Mouse (Mus musculus) G1E-ER4 (cell line): ENCODE measurements around the gene Traf2. TPM values are rescaled to one million over a fixed set of nuclear protein-coding genes. Genes with fewer than 3 reads are reported as not detected.

Experiments
- GATA1 ChIP-seq: IDR thresholded peaks from one replicate; pipeline ENCODE4 v1.8.0; 2012; ENCODE audit warnings: low read length, inconsistent platforms
- polyA plus RNA-seq: library from polyadenylated mRNA; stranded (reverse); fragments of >175 nt; gene quantifications from 2 replicates; pipeline ENCODE4 v1.2.3, GENCODE M21; 2012

The Traf2 gene
- polyA plus RNA-seq, 1 experiment, result 5.5 TPM

DNA sequence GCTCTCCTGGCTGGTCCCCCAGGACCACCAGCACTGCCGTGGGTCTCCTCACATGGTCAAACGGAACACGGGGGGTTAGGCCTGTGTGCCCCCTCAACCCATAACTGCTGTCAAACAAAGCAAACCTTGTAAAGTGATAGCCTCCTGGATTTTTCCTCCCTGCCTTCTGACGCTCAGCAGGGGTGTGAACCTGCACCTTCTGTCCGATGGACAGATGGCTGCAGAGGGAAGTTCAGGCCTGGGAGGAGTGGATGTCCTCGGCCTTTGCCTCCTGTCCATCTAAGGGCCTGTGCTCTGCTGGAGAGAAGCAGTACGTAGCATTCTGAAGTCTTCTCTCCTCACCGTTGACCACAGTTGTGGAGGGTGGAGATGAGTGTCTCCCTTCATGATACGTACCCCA, 15.2 kb upstream of the Traf2 start:
- TF ChIP-seq GATA1, result no peak

GRCm38 (mm10) chr2:25560551-25560950, 13.8 kb upstream of the Traf2 start:
- TF ChIP-seq GATA1, result no peak

DNA sequence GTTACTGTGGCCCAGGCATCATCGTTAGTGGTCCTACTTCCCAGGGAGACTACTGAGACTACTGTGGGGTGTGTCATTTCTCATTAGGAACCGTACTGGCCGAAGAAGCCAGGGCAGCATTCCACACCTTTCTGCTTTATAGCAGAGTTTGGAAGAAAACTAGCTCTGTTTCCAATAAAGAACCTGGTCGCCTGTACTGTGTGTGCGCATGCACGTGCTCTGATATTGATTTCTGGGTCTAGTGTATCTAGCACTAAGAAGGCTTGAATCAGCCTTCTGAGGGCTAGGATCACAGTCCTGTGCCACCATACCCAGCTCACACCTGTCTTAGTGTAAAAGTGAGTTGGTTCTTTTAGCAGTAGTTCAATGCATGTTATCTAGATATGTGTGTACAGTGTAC, 12.0 kb upstream of the Traf2 start:
- TF ChIP-seq GATA1, result no peak

DNA sequence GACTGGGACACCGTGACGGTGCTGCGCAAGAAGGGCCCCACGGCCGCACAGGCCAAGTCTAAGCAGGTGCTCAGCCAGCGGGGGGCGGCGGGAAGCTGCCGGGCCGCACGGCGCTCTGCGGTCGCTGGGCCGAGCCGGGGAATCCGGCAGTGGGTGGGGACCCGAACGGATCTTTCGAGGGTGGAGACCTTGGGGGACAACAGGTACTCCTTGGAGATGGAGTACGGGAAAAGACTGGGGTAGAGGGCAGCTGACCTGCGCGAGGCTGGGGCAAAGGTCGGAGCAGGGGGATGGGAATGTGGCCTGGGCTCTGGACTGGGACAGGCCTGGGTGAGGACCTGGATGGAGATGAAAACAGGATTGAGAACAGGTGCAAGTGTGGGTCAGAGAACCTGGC, 11.2 kb upstream of the Traf2 start:
- no peak for TF ChIP-seq GATA1

GRCm38 (mm10) chr2:25557221-25557963, 10.7 kb upstream of the Traf2 start, which contains the start of gene Edf1:
Gene Edf1 (plus strand): TSS chr2:25557847.
- no peak for TF ChIP-seq GATA1

DNA sequence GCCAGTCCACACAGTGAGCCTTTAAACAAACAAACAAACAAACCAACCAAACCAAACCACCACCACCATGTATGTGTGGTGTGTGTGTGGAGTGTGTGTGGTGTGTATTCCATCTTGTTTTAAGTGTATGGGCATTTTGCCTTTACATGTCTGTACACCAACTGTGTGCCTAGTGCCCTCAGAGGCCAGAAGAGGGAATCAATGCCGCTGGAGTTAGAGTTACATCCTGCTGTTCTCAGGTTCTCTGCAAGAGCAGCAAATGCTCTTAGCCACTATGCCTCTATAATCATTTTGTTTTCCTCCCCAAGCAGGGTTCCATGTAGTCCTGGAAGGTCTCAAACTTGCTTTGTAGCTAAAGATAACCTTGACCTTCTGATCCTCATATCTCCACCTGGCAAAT, 9.6 kb upstream of the Traf2 start:
- no peak for TF ChIP-seq GATA1

- no peak for TF ChIP-seq GATA1
These were observed 4.4 kb upstream of the Traf2 start for GRCm38 (mm10) chr2:25551186-25551585.

DNA sequence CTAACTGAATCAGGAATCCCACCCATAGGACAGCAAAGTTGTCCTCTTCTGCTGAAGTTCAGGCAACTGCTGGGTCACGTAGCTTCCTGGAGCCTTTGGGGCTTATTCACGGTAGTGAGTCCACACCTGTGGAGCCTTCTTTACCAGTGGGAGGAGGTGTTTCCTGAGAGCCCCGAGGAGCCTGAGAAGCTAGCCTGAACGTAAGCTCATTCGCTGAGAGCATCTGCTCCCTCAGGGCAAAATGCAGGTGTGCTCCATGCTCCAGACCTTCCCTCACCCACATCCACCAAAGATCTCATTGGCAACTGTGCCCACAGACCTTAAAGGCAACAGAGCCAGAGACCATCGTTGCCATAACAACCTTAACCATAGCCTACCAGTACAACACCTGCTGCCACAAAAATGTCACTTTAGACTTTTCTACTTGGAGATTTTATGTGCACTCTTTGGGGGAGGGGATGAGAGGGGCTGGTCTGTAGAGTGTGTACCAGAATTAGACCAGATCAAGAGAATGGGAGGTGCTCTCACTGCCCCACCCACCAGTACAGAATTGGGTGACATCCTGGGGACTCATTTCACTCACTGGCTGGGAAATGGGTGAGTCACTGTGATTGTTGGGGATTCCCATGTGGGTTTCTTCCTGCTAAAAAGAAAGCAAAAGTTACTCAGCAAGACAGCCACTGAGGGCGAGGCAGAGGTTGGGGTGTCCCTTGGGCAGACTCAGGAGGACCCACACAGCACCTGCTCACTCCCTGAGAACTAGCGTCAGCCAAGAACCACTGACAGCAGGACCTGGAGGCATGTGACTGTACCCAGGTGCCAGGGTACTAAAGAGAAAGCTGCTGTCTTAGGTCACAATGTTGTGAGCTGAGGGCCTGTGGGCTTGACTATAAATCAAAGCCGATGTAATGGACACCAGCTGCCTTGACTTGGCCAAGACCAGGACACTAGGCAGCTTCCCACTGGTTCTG, 2.6 kb upstream of the Traf2 start:
- TF ChIP-seq GATA1, result no peak

- TF ChIP-seq GATA1, result no peak
These were observed 537 bp downstream of the Traf2 start for GRCm38 (mm10) chr2:25545996-25546810.

GRCm38 (mm10) chr2:25541644-25542367, 4.9 kb downstream of the Traf2 start:
- TF ChIP-seq GATA1, result no peak

DNA sequence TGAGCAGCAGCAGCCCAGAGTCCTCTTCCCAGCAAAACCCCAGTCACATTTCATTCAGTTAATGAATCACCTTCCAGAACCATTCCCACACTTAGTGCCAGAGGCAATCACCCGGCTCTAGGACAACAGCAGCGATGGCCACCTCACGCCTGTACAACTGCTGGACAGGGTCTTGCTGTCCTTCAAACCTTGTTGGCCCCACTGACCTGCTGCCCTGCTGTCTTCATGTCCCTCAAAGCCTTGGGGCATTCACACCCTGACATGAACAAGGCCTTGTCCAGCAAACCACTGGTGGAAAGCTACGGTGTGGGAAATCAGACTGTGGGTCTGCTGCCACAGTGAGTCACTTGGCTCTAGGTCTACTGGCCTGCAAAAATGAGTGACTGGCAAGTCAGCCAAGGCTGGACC, 6.2 kb downstream of the Traf2 start:
- no peak for TF ChIP-seq GATA1

GRCm38 (mm10) chr2:25536531-25536930, 10.2 kb downstream of the Traf2 start:
- no peak for TF ChIP-seq GATA1

DNA sequence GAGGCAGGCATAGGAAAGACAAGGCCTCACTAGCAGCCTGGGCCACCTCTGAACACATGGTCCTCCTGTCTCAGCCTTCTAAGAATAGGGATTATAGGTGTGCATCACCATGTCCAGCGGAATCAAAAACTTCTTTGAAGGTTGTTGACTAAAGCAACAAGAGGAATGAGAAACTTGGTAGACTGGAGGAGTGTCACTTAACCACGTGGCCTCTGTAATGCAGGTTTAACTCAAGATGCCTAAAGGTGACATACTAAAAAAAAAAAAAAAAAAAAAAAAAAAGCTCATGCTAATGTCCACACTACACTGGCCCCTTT, 11.9 kb downstream of the Traf2 start:
- TF ChIP-seq GATA1, result no peak

GRCm38 (mm10) chr2:25534178-25534865, 12.4 kb downstream of the Traf2 start:
- TF ChIP-seq GATA1, result no peak
